ENCODE assay signal across 8 mouse cellular contexts in genomic region chr10:85389286-85390139, GRCm38 (mm10). TPM values are rescaled to one million over a fixed set of nuclear protein-coding genes. Genes with fewer than 3 reads are reported as not detected.
DNase-seq lines count a peak whose midpoint lies in the region; ATAC-seq and TF ChIP-seq lines count a peak whose summit lies in the region.

No protein-coding gene starts in this region.

- H3K4me3 ChIP-seq in stomach, postnatal 0 days (ENCODE audit: low read depth, low read length), result no peak overlapping the region

- no peaks in the 10 kb centered on the region for H3K36me3 ChIP-seq in stomach, postnatal 0 days (ENCODE audit: control insufficient read depth, insufficient read depth, low read length)

- ATAC-seq in inflammation-experienced regulatory T-cells, adult 6 months, result peak; percentile 35
- no peak for ATAC-seq in stomach, postnatal 0 days (ENCODE audit: low FRiP score, low TSS enrichment)

- no peak for TF ChIP-seq EP300 in stomach, postnatal 0 days (optimal IDR thresholded peaks at IDR 0.05)

- no peak for TF ChIP-seq CTCF in stomach, postnatal 0 days (IDR thresholded peaks at IDR 0.05; ENCODE audit: low read depth)

- H3K27ac ChIP-seq in stomach, postnatal 0 days (replicated peaks), result no peak overlapping the region

- DNase-seq in adrenal gland, adult (ENCODE audit: inconsistent age in 2 of 2, low spot score in 1 of 2), result peak; percentile 9 to 23
- no peak for DNase-seq in adrenal gland, postnatal 14 days
- peak; percentile 37 to 46 for DNase-seq in urinary bladder, adult 18-20 months (ENCODE audit: low spot score in 2 of 2)
- no peak for DNase-seq in urinary bladder, postnatal 10 days (ENCODE audit: low spot score)
- DNase-seq in stomach, postnatal 0 days (ENCODE audit: low spot score), result no peak
- DNase-seq in right cerebral cortex, postnatal 36 days (ENCODE audit: low spot score in 2 of 2), result no peak
- no peak for DNase-seq in gastrocnemius, postnatal 36 days

- H3K4me1 ChIP-seq in stomach, postnatal 0 days (replicated peaks; ENCODE audit: control insufficient read depth, insufficient read depth), result peaks cover 6% of the 10 kb centered on the region

- 49% methylated on average over 23 of the region's 23 CpGs for WGBS in stomach, postnatal 0 days

- no peaks in the 10 kb centered on the region for H3K9me3 ChIP-seq in stomach, postnatal 0 days (ENCODE audit: control insufficient read depth, low read length)

- peak overlapping the region; percentile 99 for H3K4me2 ChIP-seq in stomach, postnatal 0 days (replicated peaks; ENCODE audit: low read depth)

- intact Hi-C loops in gastrocnemius, postnatal 36 days (cut with DNase I), result no loop called here

- no peaks in the 10 kb centered on the region for H3K27me3 ChIP-seq in stomach, postnatal 0 days (ENCODE audit: control insufficient read depth, insufficient read depth, low read length)

- H3K9ac ChIP-seq in stomach, postnatal 0 days (ENCODE audit: low read length), result no peak overlapping the region

RNA-seq across cellular contexts. Expression of gene Btbd11, which starts 2.9 kb away (rescaled TPM):
- total RNA-seq in adrenal gland, postnatal 14 days (2021), result 3.9 and 5.9 TPM in 2 replicates
- polyA plus RNA-seq in inflammation-experienced regulatory T-cells, adult 6 months (2017; shearing (Covaris generic)), result 1 to 10 TPM; 6.2 to 6.9 (median 6.6) TPM
- polyA plus RNA-seq in stomach, postnatal 0 days (2015; fragmentation: Nextera tagmentation; extraction: Ambion mirVana), result 1.8 and 1.9 TPM in 2 replicates
- total RNA-seq in gastrocnemius, postnatal 36 days (2021), result under 1 TPM; 0.64 to 0.69 TPM

Comparison
In these comparisons a context has a peak if more than half of its experiments do, and no peak if none do; other contexts are left out.
1. DNase-seq: peak in adrenal gland, adult (2 of 2) and urinary bladder, adult 18-20 months (2 of 2); none in adrenal gland, postnatal 14 days (single experiment), urinary bladder, postnatal 10 days (single experiment), stomach, postnatal 0 days (single experiment), right cerebral cortex, postnatal 36 days (0 of 2) and gastrocnemius, postnatal 36 days (0 of 2).